Mouse (Mus musculus) thymus, postnatal 0 days (tissue): Measurements from ENCODE around the gene Hnrnpd. TPM values are rescaled to one million over a fixed set of nuclear protein-coding genes. Genes with fewer than 3 reads are reported as not detected.

Experiments used
- DNase-seq: peaks from one replicate; pipeline ENCODE4 v3.0.0-alpha.2; 2015; ENCODE audit warnings: low spot score
- polyA plus RNA-seq: library from polyadenylated mRNA; unstranded; fragments of >200 nt; fragmentation: Nextera tagmentation; extraction: Ambion mirVana; gene quantifications from 2 replicates; pipeline ENCODE4 v1.2.1, GENCODE M21; 2015

Hnrnpd gene
- polyA plus RNA-seq, 1 experiment from 2014 or later, result 167 TPM

DNA sequence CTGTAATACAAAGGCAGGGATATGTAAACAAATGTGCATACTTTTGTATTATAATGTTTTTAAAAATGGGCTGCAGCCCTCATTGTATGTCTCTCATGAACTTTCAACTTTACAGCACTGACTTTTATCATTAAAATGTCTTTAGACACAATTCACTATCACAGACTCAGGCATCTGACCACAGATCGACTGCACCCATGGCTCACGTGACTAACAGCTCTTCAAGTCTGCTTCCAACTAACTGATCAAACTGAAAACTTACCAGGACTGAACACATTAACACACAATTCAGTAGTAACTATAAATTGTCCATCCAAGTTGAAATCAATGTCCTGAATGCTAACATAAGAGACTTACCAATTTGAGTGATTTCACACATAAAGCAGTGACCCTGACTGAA lies 18.8 kb downstream of the Hnrnpd start:
- no peak for DNase-seq

DNA sequence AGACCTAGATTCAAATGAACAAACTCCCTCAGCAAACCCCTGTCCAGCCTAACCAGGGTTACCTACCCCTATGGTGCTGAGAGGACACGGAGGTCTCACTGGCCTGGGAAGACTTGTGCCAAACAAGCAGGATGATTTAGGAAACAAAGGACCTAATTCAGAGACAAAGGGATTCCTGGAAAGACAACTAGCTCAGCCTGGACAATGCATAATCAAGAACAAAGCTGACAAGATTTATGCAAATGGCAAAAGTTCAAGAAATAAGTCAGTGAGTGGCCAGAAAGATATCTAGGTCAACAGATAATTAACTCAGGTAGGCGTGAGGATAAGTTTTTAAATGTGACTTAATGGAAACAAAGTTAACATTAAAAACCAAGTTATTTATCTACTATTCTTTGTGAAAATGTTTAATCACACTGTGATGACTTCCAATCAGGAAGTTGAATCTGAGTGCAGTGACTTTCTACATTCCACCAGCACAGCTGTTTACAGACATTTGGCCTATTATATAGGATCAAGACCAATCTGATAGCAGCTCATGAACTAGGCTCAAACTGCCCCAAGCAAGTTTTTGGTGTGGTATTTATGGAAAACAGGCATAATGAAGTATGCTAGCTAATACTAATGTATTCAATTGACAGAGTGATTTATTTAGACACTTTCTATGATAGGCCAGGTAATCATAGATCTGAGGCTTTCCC lies 19.4 kb downstream of the Hnrnpd start:
- no peak for DNase-seq

DNA sequence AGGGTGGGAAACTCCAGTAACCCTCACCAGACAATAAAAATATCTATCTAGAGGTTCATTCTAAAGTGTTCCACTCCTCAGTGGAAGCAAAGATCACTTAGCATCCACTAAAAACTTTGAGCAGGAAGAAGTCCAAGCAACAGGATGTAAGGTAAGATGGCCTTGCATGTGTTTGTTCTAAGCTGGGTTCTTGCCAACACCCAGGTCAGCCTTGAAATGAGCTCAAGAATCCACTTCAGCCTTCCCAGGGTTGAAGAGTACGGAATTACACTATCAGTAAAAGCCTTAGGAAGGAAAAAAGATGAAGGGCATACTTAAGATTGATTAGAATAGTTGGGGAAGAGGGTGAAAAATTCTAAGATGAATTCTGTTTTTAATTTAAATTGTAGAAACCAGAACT lies 20.1 kb downstream of the Hnrnpd start:
- DNase-seq, result no peak

DNA sequence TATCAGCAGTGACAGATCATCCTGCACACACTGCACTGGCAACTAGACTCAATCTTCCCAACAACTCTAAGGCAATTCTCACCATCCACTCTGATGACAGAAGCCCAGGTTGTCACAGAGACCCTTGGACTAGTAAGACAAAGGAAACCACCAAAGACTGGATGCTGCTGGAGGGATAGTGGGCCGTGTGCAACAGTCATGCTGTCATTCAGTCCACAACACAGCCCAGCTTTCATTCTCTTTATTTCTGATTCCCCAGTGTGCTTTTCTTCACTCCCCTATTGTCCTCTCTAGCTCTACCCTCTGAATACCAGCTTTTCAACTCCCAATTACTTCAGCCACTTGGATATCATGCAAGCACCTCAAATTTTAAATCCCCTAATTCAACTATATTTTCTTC lies 24.9 kb downstream of the Hnrnpd start:
- no peak for DNase-seq

DNA sequence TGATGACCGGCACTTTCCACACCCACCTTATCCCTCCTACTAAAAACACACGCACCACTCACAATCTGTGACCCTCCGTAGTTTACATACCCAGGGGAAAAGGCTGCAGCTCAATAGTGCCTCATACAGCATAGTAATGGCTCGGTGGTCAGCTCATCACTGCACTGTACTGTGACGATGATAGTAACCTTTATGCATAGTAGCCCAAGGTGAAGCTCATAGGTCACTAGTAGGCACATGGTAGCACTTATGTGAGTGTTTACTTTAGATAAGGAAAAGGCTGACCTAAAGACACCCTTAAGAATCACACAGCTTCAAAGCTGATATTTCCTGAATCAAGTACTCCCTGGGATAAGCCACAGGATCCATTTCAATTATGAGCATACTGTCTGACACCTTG lies 26.2 kb downstream of the Hnrnpd start:
- no peak for DNase-seq

DNA sequence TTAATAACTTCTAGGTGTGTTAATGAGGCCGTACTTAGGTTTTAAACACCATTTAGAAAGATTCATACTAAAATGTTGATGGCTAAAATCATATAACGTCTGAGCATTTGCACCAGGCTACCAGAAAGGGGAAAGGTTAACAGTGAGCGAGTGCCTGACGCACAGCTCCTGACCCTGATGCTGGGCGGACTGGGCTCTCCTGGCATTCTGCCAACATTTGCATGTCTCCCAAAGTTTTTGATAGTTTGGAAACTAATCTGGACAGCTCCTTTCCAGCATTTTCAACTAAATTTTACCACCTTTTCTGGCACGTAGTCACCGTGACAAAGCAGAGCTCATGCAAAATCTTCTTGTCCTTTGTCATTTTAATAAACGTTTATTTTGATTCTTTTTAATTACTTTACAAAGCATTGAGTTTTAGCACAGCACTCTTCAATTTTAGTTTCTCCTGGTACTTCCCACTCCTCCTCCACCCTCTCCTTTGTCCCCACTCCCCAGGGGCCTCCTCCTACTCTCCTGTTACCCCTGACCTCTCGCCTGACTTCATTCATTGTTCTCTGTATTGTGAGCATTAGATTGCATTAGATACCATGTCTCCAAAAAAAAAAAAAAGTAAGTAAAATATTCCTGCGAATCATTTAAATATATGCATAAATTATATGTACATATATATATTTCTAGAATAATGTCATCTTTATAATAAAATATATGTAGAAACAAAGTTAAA lies 36.8 kb downstream of the Hnrnpd start:
- DNase-seq, result no peak

DNA sequence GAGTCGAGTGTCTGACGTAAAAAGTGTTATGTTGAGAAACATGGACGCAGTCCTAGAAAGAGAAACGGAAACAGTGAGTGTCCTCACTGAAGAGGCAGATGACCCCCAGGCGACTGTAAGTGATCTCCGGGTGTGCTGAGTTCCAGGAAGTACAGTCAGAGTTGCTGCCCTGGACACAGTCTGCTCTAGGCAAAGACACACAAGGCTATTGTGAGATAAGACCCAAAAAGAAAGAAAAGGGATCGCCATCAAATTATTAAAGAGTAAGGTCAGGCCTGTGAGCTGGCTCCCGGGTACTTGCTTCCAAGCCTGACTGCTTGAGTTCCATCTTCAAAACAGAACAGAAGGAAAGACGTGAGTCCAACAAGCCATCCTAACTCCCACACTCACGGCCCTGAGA lies 37.5 kb downstream of the Hnrnpd start:
- DNase-seq, result no peak

DNA sequence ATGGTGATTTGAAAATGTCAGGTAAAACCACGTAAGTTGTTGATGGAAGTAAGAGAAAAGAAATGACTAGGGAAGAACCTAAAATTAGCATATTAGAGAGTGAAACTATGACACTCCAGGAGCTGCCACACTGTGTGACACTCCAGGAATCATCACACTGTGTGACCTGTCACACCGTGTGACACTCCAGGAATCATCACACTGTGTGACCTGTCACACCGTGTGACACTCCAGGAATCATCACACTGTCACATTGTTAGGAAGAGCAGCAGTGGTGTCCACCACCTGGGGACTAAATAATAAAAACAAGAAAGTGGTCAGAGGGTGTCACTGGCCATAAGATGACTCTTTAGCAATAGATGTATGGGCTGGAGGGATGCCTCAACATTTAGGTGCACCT lies 39.3 kb downstream of the Hnrnpd start:
- no peak for DNase-seq

DNA sequence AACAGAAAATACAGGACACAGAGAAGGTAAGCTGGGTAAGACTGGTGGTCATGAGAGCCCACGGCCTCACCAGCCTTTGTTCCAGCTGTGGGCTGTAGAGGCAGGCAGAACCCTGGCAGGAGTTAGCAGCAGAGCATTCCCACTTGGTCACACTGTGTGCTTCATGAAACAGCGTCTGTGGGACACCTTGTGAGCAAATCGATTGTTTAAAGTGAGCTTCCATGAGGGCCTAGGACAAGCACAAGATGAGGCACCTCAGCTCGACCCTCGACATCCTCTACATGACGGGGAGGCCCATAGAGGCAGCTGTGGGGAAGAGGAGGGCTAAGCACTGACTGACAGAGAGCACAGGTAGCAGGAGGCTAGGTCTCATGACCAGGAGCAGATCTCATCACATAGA lies 46.8 kb downstream of the Hnrnpd start:
- no peak for DNase-seq

DNA sequence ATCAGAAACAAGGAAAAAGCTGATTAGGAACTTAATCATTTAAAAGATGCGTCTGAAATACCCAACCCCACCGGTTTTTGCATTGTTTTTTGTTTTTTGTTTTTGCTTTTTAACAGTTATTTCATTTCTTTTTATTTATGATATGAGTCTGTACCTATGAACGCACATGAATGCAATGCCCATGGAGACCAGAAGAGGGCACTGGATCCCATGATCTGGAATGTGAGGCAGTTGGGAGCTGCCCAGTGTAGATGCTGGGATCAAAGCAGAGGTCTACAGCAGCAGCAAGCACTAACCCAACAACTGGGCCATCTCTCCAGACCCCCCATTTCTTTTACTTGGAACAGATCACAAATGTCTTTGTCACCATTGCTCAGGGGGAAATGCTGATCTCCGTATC lies 50.8 kb downstream of the Hnrnpd start:
- peak; percentile 29 for DNase-seq

DNA sequence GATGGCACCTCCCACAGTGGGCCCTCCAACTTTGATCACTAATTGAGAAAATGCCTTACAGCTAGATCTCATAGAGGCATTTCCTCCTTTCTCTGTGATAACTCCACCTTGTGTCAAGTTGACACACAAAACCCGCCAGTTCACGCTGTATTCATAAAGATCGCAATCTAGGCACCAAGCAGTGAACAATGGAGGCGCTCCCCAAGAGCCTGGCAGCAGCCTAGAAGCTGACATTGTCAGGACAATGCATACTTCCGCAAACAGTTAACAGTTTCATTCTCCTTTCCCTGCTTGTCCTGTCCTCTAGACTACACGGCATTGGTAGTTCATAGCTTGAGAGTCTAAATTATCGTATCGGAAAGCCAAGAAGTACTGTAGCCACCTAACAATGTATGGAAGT lies 56.7 kb downstream of the Hnrnpd start:
- DNase-seq, result no peak

DNA sequence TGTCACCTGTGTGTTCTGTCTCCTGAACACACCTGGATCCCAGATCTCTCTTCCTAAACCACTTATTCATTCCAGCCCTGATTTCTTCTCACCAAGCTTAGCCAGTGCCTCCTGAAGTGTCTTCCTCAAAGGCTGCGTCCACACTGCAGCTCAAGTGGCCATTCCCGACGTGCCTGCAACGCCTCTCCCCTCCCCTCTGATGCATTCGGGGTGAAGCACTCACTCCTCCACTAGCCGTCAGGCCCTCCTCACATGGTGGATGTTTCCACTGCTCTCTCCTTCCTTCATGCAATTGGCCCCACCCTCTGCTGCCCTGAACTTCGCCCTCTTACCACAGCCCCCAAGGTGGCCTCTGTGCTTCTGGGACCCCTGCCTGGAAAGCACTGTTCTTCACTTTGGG lies 63.2 kb downstream of the Hnrnpd start:
- no peak for DNase-seq

DNA sequence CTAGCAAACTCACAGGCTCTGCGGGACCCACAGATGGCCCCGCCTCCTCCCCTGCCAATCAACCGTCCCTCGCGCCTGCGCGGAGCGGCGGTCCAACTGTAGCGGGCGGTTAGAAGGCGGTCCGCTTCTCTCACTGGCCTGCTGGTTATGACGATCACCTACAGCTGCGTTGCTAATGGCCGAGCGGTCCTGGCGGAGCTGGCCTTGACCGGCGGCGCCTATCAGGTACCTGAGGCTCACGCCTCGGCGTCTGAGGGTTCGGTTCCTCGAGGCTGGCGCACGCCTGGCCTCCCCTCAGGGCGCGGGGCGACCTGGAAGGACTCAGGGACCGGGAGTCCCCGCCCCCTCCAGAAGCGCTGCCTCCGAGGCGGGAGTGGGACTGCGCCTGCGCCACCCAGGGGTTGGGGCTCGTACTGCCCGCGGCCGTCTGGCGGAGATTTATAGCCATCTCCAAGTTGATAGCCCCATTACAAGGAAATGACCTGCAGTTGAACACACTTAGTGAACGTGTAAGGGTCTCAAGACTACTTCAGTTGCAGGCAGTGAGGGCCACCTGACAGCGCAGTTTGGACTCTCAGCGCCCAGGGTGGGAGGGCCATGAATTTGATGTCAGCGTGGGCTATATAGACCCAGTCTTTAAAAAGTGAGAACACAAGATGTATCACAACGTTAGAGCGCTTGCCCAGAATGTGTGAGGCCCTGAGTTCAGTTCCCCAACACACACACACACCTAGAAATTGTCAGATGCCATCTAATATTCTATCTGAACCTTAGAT lies 72.4 kb downstream of the Hnrnpd start, which contains the start of gene Vamp9:
Gene Vamp9, plus strand, starts transcription at position 74 of the 776 bp plus-strand sequence.
- DNase-seq, result peak; percentile 93

Other genes with a start within 250 kb of the Hnrnpd start
- gene Rasgef1b, start 249.9 kb downstream of the Hnrnpd start, polyA plus RNA-seq, result 12.0 TPM in 2 replicates
- 0.18 and 0.23 TPM in 2 replicates for gene Vamp9, start 72.7 kb downstream of the Hnrnpd start, polyA plus RNA-seq
- 2.4 TPM in 2 replicates for gene 4930524J08Rik, start 123 bp upstream of the Hnrnpd start, polyA plus RNA-seq
- gene Hnrnpdl, start 60.7 kb upstream of the Hnrnpd start, polyA plus RNA-seq, result 101 and 125 TPM in 2 replicates
- 33.9 and 35.1 TPM in 2 replicates for gene Enoph1, start 61.0 kb upstream of the Hnrnpd start, polyA plus RNA-seq
- gene Tmem150c, start 180.9 kb upstream of the Hnrnpd start, polyA plus RNA-seq, result 8.7 and 9.8 TPM in 2 replicates